Mouse (Mus musculus): ENCODE data around the gene Notch1.

DNA sequence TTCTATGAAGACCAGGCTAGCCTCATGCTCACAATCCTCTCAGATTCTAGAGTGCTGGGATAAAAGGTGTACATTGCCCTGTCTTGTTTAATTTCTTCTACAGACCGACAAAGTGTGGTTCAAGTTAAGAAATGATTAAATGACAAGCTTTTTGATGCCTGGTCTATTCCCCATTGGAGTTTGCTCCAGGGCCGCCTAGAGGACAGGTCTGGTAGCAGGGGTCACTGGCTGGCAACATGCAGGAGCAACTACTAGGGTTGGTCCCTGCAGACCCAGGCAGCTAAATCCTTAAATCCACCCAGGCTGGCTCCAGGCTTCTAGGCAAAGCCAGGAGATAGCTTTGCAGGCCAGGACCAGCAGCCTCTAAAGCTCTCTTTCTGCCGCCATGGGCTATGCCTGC, 53.5 kb downstream of the Notch1 start:
- TF ChIP-seq EP300 (IDR thresholded peaks at IDR 0.05; ENCODE audit: low read depth) (no peak), CTCF (IDR thresholded peaks at IDR 0.05; ENCODE audit: low read depth) (no peak)

Measured in liver, embryonic 14.5 days (tissue).